Mouse (Mus musculus): ENCODE results near the gene Otof. TPM values are rescaled to one million over a fixed set of nuclear protein-coding genes. Genes with fewer than 3 reads are reported as not detected.
A peak's percentile ranks its signal among the peaks of the same experiment; 100 is the strongest.

Gene Otof
- total RNA-seq, 1 experiment from 2014 or later = not detected

- no peak for ATAC-seq (replicated peaks; ENCODE audit: low read depth, poor library complexity, severe bottlenecking)
Measured at GRCm38 (mm10) chr5:30438931-30439330, 22.8 kb downstream of the Otof start.

- no peak for ATAC-seq (replicated peaks; ENCODE audit: low read depth, poor library complexity, severe bottlenecking)
Measured at GRCm38 (mm10) chr5:30427406-30427805, 34.3 kb downstream of the Otof start.

DNA sequence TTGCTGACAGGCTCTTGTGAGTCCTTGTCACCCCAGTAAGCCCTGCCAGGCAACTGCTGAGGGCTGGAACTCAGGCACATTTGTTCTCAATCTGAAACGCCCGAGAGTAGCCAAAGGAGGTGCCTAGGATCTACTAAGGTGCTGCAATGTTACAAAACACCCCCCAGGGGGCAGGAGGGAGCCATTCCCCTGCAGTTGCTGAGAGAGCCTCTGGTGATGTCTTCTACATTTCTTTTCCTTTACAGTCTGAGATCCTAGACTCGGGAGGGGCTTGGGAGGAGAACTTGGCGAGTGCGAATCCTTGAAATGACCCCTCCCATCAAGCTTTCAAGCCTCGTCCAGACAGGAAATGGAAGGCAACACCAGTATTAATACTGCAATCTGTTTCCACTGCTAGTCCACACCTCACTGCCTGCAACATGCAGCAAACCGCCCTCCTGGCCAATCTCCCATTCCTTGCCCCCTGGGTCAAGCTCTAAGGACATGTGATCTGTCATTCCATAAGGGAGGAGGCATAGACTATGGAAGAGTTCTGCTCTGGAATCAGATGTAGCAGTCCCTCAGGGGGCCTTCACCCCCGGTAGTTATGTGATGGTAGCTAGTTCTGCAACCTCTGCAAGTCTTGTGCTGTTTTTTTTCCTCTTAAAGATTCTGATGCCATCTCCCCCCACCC is 38.0 kb downstream of the Otof start:
- ATAC-seq (replicated peaks; ENCODE audit: low read depth, poor library complexity, severe bottlenecking) = 0 out of 2 replicates have a peak, but pooled peaks have one; percentile 45

- ATAC-seq (replicated peaks; ENCODE audit: low read depth, poor library complexity, severe bottlenecking) = no peak
Measured at GRCm38 (mm10) chr5:30423121-30423520, 38.6 kb downstream of the Otof start.

DNA sequence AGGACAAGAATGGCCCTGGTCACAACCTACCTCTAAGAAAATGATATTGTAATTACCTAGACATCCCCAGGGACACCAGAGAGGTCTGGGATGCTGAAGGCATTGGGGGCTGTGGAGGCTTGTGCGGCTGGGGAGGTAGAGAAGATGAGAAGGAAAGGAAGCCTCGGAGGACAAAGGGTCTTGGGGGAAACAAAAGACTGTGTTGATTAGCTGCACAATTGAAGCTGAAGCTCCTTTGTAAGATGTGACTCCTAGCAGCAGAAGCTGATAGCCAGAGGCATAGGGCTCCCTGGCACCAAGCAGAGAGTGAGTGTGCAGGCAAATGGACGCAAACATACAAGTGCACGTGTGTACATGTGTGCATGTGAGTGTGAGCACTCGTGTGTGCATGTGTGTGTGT is 45.1 kb downstream of the Otof start:
- ATAC-seq (replicated peaks; ENCODE audit: low read depth, poor library complexity, severe bottlenecking) = no peak

DNA sequence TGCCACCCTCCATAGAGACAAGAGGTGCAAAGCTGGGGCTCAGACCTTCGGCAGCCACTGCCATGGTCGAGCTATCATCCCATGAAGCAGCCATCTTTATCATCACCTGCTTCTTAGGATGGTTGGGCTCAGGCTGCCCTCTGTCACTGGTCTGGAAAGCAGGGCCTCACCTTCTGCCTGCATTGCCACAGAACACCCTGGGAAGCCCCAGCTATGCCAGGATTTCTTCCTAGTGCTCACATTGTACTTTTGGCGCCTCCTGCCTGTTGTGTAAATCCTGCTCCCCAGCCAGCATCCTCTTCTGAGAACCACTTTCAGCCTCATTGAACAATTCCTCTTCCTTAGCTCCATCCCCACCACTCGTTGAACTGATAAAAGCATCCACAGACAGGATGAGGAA is 45.9 kb downstream of the Otof start:
- no peak for ATAC-seq (replicated peaks; ENCODE audit: low read depth, poor library complexity, severe bottlenecking)

DNA sequence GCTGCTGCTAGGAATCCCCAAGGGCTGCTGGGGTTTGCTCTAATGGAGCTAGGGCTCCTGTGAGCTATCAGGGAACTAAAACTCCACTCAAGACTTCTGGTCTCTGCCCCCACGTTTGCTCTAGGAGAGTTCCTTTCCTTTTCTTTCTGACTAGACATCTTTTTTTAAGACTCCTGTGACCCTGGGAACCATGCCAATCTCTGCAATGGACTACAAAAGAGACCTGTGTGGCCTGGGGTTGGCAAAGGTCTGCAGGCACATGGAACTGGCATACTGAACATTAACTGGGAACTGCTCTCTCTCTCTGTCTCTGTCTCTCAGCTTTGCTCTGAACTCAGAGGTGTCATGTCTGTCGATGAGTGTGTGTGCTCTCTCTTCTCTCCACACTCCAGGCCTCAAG is 46.4 kb downstream of the Otof start:
- ATAC-seq (replicated peaks; ENCODE audit: low read depth, poor library complexity, severe bottlenecking) = no peak

DNA sequence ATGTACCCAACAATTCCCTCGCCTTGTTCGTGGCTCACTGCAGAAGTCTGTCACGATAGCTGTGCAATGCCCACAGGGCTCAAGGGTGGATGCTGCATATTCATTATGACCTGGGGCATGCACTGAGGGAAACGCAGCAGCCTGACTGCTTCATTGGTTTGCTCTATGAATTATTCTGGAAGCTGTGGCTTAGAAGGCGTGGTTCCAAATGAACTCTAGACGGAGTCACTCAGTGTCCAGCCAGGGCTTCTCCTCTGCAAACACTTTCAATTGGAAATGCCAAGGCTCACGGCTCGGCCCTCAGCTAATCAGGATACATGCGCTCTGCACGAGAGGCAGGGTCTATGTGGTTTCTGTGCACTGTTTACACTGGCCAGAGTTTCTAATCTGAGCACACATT is 50.2 kb downstream of the Otof start:
- no peak for ATAC-seq (replicated peaks; ENCODE audit: low read depth, poor library complexity, severe bottlenecking)

GRCm38 (mm10) chr5:30406876-30407275 is 54.9 kb downstream of the Otof start:
- no peak for ATAC-seq (replicated peaks; ENCODE audit: low read depth, poor library complexity, severe bottlenecking)

GRCm38 (mm10) chr5:30401165-30401564 is 60.6 kb downstream of the Otof start:
- no peak for ATAC-seq (replicated peaks; ENCODE audit: low read depth, poor library complexity, severe bottlenecking)

DNA sequence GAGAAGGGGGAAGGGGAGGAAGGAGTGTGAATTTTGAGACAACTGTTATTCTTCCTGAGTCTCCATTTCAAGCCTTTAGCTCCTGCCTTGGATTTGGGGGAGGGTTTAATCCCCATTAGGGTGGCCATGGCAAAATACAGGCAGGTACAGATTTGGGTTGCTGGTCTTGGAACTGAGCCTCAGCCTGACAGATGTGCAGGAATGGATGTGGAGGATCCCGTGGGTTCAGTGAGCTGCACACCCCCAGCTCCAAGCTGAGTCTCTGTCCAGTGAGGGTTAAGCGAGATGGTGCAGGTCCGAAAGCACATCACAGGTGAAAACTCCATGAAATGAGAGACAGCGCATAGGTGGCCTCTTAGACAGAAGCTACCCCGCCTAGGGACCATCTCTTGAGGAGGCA is 61.2 kb downstream of the Otof start:
- no peak for ATAC-seq (replicated peaks; ENCODE audit: low read depth, poor library complexity, severe bottlenecking)

DNA sequence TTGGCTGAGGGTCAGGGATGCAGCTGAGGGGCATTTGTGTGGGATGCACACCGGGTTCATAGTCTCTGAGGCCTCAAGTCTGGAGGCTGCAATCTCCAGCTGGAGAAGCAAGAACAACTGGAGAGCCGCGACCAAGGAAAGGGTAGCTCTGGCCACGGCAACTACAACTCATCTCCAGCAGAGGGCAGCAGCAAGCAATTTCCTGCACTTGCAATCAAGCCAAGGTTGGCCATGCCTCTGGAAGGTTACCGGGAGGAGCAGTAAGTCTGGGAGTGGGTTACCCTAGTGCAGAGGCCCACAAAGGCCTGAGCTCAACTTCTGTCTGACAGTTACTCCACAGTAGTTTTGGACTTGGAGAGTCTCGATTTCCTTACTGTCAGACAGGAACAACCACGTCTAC is 70.3 kb downstream of the Otof start:
- peak; percentile 78; the same call in 1 of the 2 replicates for ATAC-seq (replicated peaks; ENCODE audit: low read depth, poor library complexity, severe bottlenecking)

GRCm38 (mm10) chr5:30389836-30390235 is 71.9 kb downstream of the Otof start:
- no peak for ATAC-seq (replicated peaks; ENCODE audit: low read depth, poor library complexity, severe bottlenecking)

DNA sequence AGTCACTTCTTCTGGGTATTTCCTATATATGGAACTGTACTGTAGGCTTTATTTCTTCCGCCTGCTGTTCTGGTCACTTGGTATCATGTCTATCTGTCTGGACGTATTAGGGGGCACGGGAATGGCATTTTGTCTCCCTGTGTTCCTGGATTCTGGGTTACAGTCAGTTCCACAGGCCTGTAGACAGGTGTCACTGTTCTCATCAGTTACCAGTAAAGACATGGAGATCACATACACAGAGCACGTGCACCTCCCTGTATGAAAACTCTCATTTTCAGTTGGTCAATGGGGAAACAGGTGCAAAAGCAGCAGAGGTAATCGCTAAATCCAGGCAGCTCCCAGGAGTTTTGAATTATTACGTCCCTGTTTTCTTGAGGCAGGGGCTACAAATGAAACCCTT is 74.0 kb downstream of the Otof start:
- ATAC-seq (replicated peaks; ENCODE audit: low read depth, poor library complexity, severe bottlenecking) = no peak

DNA sequence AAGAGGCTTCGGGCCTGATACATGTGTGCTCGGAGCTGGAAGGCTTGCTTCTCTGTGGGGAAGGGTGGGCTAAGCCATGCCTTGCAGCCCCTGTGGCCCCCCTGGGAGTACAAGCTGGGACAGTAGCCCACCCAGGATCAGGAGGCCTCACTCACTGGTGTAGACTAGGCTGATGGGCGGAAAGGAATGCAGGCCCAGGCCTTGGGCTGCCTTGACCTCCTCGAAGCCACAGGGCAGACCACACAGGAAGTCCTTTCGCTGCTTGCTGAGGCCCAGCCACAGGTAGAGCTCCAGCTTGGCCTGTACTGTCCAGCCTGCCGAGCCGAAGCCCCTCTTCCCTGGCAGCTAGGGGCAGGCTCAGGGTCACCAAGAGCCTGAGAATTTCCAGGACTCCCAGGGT is 78.9 kb downstream of the Otof start:
- ATAC-seq (replicated peaks; ENCODE audit: low read depth, poor library complexity, severe bottlenecking) = no peak

DNA sequence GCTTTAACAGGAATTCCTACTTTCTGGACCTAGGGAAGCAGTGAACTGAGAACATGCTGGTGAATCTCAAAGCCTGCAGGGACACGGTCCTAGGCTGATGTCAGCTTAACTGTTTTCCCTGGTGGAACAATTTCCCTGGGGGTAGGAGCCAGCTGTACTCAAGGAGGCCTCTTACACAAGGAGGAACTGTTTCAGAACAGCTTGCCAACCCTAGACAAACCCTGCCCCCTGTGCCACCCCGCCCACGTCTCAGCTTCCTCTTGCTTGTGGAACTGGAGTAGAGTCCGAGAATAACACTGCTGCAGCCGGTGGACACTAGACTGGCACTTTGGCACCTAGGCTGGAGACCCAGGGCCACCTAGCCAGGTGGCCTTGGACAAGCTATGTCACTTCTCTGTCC is 92.3 kb downstream of the Otof start:
- ATAC-seq (replicated peaks; ENCODE audit: low read depth, poor library complexity, severe bottlenecking) = peak; percentile 89

DNA sequence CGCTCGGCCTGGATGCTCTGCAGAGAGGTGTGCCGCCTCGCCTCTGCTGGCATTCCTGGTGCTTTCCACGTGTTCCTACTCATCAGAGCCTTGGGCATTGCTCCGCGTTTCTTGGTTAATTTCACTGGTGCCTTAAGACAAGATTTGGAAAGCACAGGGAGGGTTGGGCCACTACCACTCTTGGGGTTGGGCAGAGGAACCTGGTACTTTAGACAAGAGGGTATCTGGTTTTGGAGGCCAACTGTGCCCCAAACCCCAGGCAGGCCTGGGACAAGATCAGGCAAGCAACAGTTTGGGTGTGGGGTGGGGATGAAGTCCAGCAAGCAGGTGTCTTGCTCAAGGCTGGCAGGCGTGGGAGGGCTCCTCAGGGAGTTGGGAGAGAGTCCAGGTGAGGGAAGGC is 94.3 kb downstream of the Otof start:
- ATAC-seq (replicated peaks; ENCODE audit: low read depth, poor library complexity, severe bottlenecking) = no peak

DNA sequence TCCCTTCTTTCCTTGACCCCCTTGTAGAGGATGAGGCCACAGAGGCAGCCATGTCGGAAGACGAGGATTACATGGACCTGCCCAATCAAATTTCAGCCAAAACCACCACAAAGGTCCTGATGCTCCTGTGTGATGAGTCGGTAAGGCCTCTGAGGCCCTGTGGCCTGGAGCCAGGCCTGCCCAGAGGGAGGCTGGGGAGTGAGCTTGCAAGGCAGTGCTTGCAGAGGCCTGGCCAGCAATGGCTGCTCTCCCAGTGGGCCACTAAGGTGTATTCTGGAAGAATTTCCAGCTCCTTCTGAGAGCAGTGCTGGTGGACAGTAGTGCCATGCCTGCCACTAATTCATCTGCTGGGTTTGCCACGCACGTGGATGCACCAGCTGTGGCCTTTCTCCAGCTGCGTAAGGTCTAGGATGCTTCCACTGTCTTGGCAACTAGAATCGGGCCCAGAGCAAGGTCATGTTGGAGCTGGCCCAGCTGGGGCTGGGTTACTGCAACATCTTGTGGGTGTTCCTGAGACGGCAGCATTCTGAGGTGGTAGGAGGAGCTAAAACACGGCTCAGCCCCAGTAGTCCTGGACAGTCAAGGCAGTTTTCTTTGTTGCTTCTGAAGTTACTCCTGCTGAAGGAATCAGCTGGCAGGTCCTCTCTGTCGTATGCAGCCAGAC is 103.2 kb downstream of the Otof start:
- no peak for ATAC-seq (replicated peaks; ENCODE audit: low read depth, poor library complexity, severe bottlenecking)

- ATAC-seq (replicated peaks; ENCODE audit: low read depth, poor library complexity, severe bottlenecking) = no peak
Measured at GRCm38 (mm10) chr5:30356647-30357046, 105.1 kb downstream of the Otof start.

- no peak for ATAC-seq (replicated peaks; ENCODE audit: low read depth, poor library complexity, severe bottlenecking)
Measured at GRCm38 (mm10) chr5:30355559-30356159, 106.1 kb downstream of the Otof start.

DNA sequence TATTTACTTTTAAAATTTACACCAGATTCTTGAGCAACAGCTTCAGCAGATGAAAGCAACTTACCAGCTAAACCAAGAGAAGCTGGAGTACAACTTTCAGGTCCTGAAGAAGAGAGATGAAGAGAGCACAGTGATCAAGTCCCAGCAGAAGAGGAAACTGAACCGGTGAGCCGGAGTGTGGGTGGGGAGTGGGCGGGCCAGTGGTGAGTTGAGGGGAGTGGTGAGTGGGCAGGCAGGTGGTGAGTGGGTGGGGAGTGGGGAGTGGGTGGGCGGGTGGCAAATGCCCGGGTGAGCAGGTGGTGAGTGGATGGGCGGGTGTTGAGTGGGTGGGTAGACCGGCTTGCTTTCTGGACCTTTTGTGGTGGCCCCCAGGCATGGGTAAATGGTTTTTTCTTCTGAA is 106.6 kb downstream of the Otof start:
- no peak for ATAC-seq (replicated peaks; ENCODE audit: low read depth, poor library complexity, severe bottlenecking)

GRCm38 (mm10) chr5:30353605-30354004 is 108.1 kb downstream of the Otof start:
- no peak for ATAC-seq (replicated peaks; ENCODE audit: low read depth, poor library complexity, severe bottlenecking)
